ENCODE assay signal across 7 mouse cellular contexts in the genomic region with DNA sequence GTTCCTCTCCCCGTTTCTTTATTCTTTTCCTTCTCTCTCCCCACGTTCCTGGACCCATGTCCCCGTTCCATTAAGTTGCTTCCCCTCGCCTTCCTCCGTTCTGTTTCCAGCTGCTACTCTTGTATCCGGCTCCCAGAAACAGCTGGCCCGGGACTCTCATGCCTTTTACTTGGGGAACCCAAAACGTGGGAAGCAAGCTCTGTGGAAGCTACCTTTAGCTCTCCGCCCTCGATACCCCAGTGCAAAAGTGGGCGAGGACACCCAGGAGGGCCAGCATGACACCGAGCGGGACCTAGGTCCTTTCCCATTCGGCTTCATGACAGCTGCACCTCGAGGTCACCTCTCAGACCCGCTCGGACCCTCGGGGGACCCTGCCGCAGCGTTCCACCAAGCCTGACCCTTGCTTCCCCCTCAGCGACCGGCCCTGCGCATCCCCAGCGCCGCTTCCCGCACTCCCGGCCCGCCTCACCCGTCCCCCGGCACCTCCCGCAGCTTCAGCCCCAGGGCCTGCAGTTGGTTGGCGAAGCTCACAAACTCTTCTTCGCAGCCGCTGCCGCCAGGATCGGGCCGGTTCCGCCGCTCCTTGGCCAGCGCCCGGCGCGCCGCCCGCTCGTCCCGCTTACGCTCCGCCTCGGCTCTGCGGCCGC. TPM values are rescaled to one million over a fixed set of nuclear protein-coding genes. Genes with fewer than 3 reads are reported as not detected.
DNase-seq lines count a peak whose midpoint lies in the region; ATAC-seq and TF ChIP-seq lines count a peak whose summit lies in the region.

No protein-coding gene starts in this region.

- no peak for TF ChIP-seq POLR2A in spleen, adult 2 months (IDR thresholded peaks at IDR 0.05; ENCODE audit: low read depth, low read length)

- peak in 1 of 2 experiments; percentile 27 for DNase-seq in spleen, adult 2 months (ENCODE audit: low read depth in 1 of 2, low spot score in 2 of 2)
- DNase-seq in spleen, postnatal 14 days (ENCODE audit: low spot score in 2 of 2) = no peak
- no peak for DNase-seq in B cell, adult 2 months

- peaks cover 6% of the 10 kb centered on the region for H3K36me3 ChIP-seq in spleen, adult 2 months (ENCODE audit: control insufficient read depth, insufficient read depth, low read length)
- no peaks in the 10 kb centered on the region for H3K36me3 ChIP-seq in heart, embryonic 15.5 days
- H3K36me3 ChIP-seq in limb, embryonic 15.5 days = peaks cover 7% of the 10 kb centered on the region
- H3K36me3 ChIP-seq in midbrain, embryonic 16.5 days (ENCODE audit: control insufficient read depth, insufficient read depth, low read length) = peaks cover 5% of the 10 kb centered on the region; the same call in 1 of the 2 replicates

- peak; percentile 9; the same call in 1 of the 2 replicates for ATAC-seq in common myeloid progenitor, adult 5-6 weeks (replicated peaks; ENCODE audit: low read depth, poor library complexity, severe bottlenecking)
- ATAC-seq in heart, embryonic 15.5 days (replicated peaks; ENCODE audit: insufficient number of reproducible peaks, insufficient read depth, low FRiP score, low read depth) = peak; percentile 15; the same call in 1 of the 2 replicates
- ATAC-seq in limb, embryonic 15.5 days (ENCODE audit: insufficient number of reproducible peaks, low FRiP score, low TSS enrichment, low read depth) = no peak; the same call in 1 of the 2 replicates
- peak; percentile 55 for ATAC-seq in midbrain, embryonic 16.5 days

- no peak overlapping the region for H3K27ac ChIP-seq in spleen, adult 2 months (ENCODE audit: insufficient read depth, low read length)
- H3K27ac ChIP-seq in heart, embryonic 15.5 days = peak overlapping the region; percentile 61
- peak overlapping the region; percentile 57 for H3K27ac ChIP-seq in limb, embryonic 15.5 days
- H3K27ac ChIP-seq in midbrain, embryonic 16.5 days (ENCODE audit: low read length) = peak overlapping the region; percentile 80

- H3K27me3 ChIP-seq in spleen, adult 2 months (ENCODE audit: control insufficient read depth, insufficient read depth, low read length) = no peaks in the 10 kb centered on the region
- H3K27me3 ChIP-seq in heart, embryonic 15.5 days = no peaks in the 10 kb centered on the region
- no peaks in the 10 kb centered on the region for H3K27me3 ChIP-seq in limb, embryonic 15.5 days
- no peaks in the 10 kb centered on the region; the same call in 1 of the 2 replicates for H3K27me3 ChIP-seq in midbrain, embryonic 16.5 days (ENCODE audit: control insufficient read depth, insufficient read depth, low read depth, low read length)

- peak overlapping the region; percentile 93 for H3K9ac ChIP-seq in heart, embryonic 15.5 days
- H3K9ac ChIP-seq in limb, embryonic 15.5 days = peak overlapping the region; percentile 86
- H3K9ac ChIP-seq in midbrain, embryonic 16.5 days (ENCODE audit: low read depth, low read length) = peak overlapping the region; percentile 91

- H3K4me2 ChIP-seq in heart, embryonic 15.5 days = peak overlapping the region; percentile 97
- peak overlapping the region; percentile 92 for H3K4me2 ChIP-seq in limb, embryonic 15.5 days
- H3K4me2 ChIP-seq in midbrain, embryonic 16.5 days (ENCODE audit: low read length) = peak overlapping the region; percentile 98

- H3K9me3 ChIP-seq in heart, embryonic 15.5 days (replicated peaks) = no peaks in the 10 kb centered on the region
- H3K9me3 ChIP-seq in limb, embryonic 15.5 days = no peaks in the 10 kb centered on the region
- no peaks in the 10 kb centered on the region for H3K9me3 ChIP-seq in midbrain, embryonic 16.5 days (replicated peaks; ENCODE audit: control insufficient read depth, low read length, poor library complexity, severe bottlenecking)

- peaks cover 6% of the 10 kb centered on the region; the same call in 1 of the 2 replicates for H3K4me1 ChIP-seq in spleen, adult 2 months (ENCODE audit: control insufficient read depth, insufficient read depth, insufficient read length)
- H3K4me1 ChIP-seq in heart, embryonic 15.5 days (replicated peaks) = peaks cover 9% of the 10 kb centered on the region
- peaks cover 10% of the 10 kb centered on the region for H3K4me1 ChIP-seq in limb, embryonic 15.5 days
- peaks cover 11% of the 10 kb centered on the region for H3K4me1 ChIP-seq in midbrain, embryonic 16.5 days (ENCODE audit: control insufficient read depth, insufficient read depth, low read length)

- WGBS in spleen, adult 2 months = under 1% methylated on average over 50 of the region's 52 CpGs
- WGBS in heart, embryonic 15.5 days = under 1% methylated on average over 52 of the region's 52 CpGs
- under 1% methylated on average over 51 of the region's 52 CpGs for WGBS in limb, embryonic 15.5 days
- WGBS in midbrain, embryonic 16.5 days = under 1% methylated on average over 46 of the region's 52 CpGs

- no peak for TF ChIP-seq CTCF in spleen, adult 2 months (IDR thresholded peaks at IDR 0.05; ENCODE audit: extremely low read depth, insufficient read depth, insufficient read length, insufficient replicate concordance)

- H3K4me3 ChIP-seq in spleen, adult 2 months (ENCODE audit: extremely low read depth, insufficient read depth, insufficient read length) = peak overlapping the region; percentile 72
- peak overlapping the region; percentile 93 for H3K4me3 ChIP-seq in heart, embryonic 15.5 days
- peak overlapping the region; percentile 94 for H3K4me3 ChIP-seq in limb, embryonic 15.5 days
- H3K4me3 ChIP-seq in midbrain, embryonic 16.5 days (ENCODE audit: low read depth, low read length) = peak overlapping the region; percentile 93

RNA-seq across cellular contexts. Expression of gene Otud3, which starts 0.5 kb away (rescaled TPM):
- 3.6 and 4.3 TPM in 2 replicates for polyA plus RNA-seq in spleen, adult 2 months (2012; rRNA removed)
- 1.4 and 5.6 TPM in 2 replicates for total RNA-seq in common myeloid progenitor, adult 5-6 weeks (2017)
- 2.6 and 3.3 TPM in 2 replicates for polyA plus RNA-seq in heart, embryonic 15.5 days (2015; fragmentation: Nextera tagmentation; extraction: Ambion mirVana)
- 2.6 and 2.8 TPM in 2 replicates for polyA plus RNA-seq in limb, embryonic 15.5 days (2015; fragmentation: Nextera tagmentation; extraction: Ambion mirVana)
- polyA plus RNA-seq in midbrain, embryonic 16.5 days (2015; fragmentation: Nextera tagmentation; extraction: Ambion mirVana) = 2.3 and 2.4 TPM in 2 replicates

RNA-seq across cellular contexts. Expression of gene Pla2g2e, which starts 35.5 kb away (rescaled TPM):
- polyA plus RNA-seq in spleen, adult 2 months (2012; rRNA removed) = 0.09 TPM in 1 of 2 replicates, not detected in the other
- not detected in 2 replicates for total RNA-seq in common myeloid progenitor, adult 5-6 weeks (2017)
- polyA plus RNA-seq in heart, embryonic 15.5 days (2015; fragmentation: Nextera tagmentation; extraction: Ambion mirVana) = not detected in 2 replicates
- polyA plus RNA-seq in limb, embryonic 15.5 days (2015; fragmentation: Nextera tagmentation; extraction: Ambion mirVana) = not detected in 2 replicates
- polyA plus RNA-seq in midbrain, embryonic 16.5 days (2015; fragmentation: Nextera tagmentation; extraction: Ambion mirVana) = not detected in 2 replicates

RNA-seq across cellular contexts. Expression of gene Gm13030, which starts 39.5 kb away (rescaled TPM):
- not detected in 2 replicates for polyA plus RNA-seq in spleen, adult 2 months (2012; rRNA removed)
- total RNA-seq in common myeloid progenitor, adult 5-6 weeks (2017) = not detected in 2 replicates
- polyA plus RNA-seq in heart, embryonic 15.5 days (2015; fragmentation: Nextera tagmentation; extraction: Ambion mirVana) = not detected in 2 replicates
- polyA plus RNA-seq in limb, embryonic 15.5 days (2015; fragmentation: Nextera tagmentation; extraction: Ambion mirVana) = not detected in 2 replicates
- polyA plus RNA-seq in midbrain, embryonic 16.5 days (2015; fragmentation: Nextera tagmentation; extraction: Ambion mirVana) = not detected in 2 replicates

RNA-seq across cellular contexts. Expression of gene Pla2g5, which starts 50.0 kb away (rescaled TPM):
- polyA plus RNA-seq in spleen, adult 2 months (2012; rRNA removed) = 43.7 and 65.5 TPM in 2 replicates
- not detected in 2 replicates for total RNA-seq in common myeloid progenitor, adult 5-6 weeks (2017)
- polyA plus RNA-seq in heart, embryonic 15.5 days (2015; fragmentation: Nextera tagmentation; extraction: Ambion mirVana) = 2.7 and 3.6 TPM in 2 replicates
- 1.3 and 1.7 TPM in 2 replicates for polyA plus RNA-seq in limb, embryonic 15.5 days (2015; fragmentation: Nextera tagmentation; extraction: Ambion mirVana)
- 0.79 and 1.1 TPM in 2 replicates for polyA plus RNA-seq in midbrain, embryonic 16.5 days (2015; fragmentation: Nextera tagmentation; extraction: Ambion mirVana)

RNA-seq across cellular contexts. Expression of gene Rnf186, which starts 53.6 kb away (rescaled TPM):
- 0.06 and 0.07 TPM in 2 replicates for polyA plus RNA-seq in spleen, adult 2 months (2012; rRNA removed)
- not detected in 2 replicates for total RNA-seq in common myeloid progenitor, adult 5-6 weeks (2017)
- polyA plus RNA-seq in heart, embryonic 15.5 days (2015; fragmentation: Nextera tagmentation; extraction: Ambion mirVana) = 0.13 and 0.29 TPM in 2 replicates
- 0.19 and 0.32 TPM in 2 replicates for polyA plus RNA-seq in limb, embryonic 15.5 days (2015; fragmentation: Nextera tagmentation; extraction: Ambion mirVana)
- polyA plus RNA-seq in midbrain, embryonic 16.5 days (2015; fragmentation: Nextera tagmentation; extraction: Ambion mirVana) = not detected in 2 replicates
